Mouse (Mus musculus): Measurements from ENCODE around the gene Mypn. TPM values are rescaled to one million over a fixed set of nuclear protein-coding genes. Genes with fewer than 3 reads are reported as not detected.

The Mypn gene
- 73.2 TPM for polyA plus RNA-seq (2014; fragmentation: Illumina TruSeq; extraction: RNeasy Lipid Tissue Mini Kit (QIAGEN cat#74804); ENCODE audit: low read depth, low replicate concordance)

DNA sequence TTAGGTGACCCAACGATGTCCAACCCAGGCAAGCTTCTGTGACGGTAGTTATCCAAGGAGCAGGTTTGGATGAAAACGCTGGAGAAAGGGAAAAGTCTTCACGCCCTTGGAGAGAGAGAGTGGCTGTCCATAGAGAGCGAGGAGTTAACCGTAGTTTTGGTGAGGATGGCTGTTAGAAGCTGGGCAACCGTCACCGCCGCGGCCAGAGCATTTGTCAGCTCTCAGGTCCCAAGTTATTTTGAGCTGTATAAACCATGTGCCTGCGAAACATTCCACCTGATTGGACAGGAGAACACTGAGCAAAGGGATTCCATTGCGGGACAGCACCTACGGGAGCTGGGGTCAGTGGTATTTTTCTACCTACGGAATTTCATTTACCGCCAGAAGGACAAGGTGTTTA is at the start of gene Mypn:
TSS of gene Mypn (minus strand) at position 225 of the 400 bp plus-strand sequence.

GRCm38 (mm10) chr10:63243493-63244054 is 39.8 kb upstream of the Mypn start, which contains the start of gene Herc4:
Gene Herc4 (plus strand): TSS chr10:63243810.

GRCm38 (mm10) chr10:63099521-63099920 is 104.2 kb downstream of the Mypn start, which contains the start of gene Atoh7:
Gene Atoh7 (plus strand): TSS chr10:63099651.

Other genes with a start within 250 kb of the Mypn start
- 7.9 TPM for gene Rufy2, start 223.7 kb downstream of the Mypn start, polyA plus RNA-seq (2014; fragmentation: Illumina TruSeq; extraction: RNeasy Lipid Tissue Mini Kit (QIAGEN cat#74804); ENCODE audit: low read depth, low replicate concordance)
- 63.8 TPM for gene Hnrnph3, start 179.7 kb downstream of the Mypn start, polyA plus RNA-seq (2014; fragmentation: Illumina TruSeq; extraction: RNeasy Lipid Tissue Mini Kit (QIAGEN cat#74804); ENCODE audit: low read depth, low replicate concordance)
- gene Pbld2, start 179.6 kb downstream of the Mypn start, polyA plus RNA-seq (2014; fragmentation: Illumina TruSeq; extraction: RNeasy Lipid Tissue Mini Kit (QIAGEN cat#74804); ENCODE audit: low read depth, low replicate concordance): 2.7 TPM
- 2.7 TPM for gene Pbld1, start 143.8 kb downstream of the Mypn start, polyA plus RNA-seq (2014; fragmentation: Illumina TruSeq; extraction: RNeasy Lipid Tissue Mini Kit (QIAGEN cat#74804); ENCODE audit: low read depth, low replicate concordance)
- not detected for gene Atoh7, start 104.3 kb downstream of the Mypn start, polyA plus RNA-seq (2014; fragmentation: Illumina TruSeq; extraction: RNeasy Lipid Tissue Mini Kit (QIAGEN cat#74804); ENCODE audit: low read depth, low replicate concordance)
- 41.6 TPM for gene Herc4, start 39.9 kb upstream of the Mypn start, polyA plus RNA-seq (2014; fragmentation: Illumina TruSeq; extraction: RNeasy Lipid Tissue Mini Kit (QIAGEN cat#74804); ENCODE audit: low read depth, low replicate concordance)
- 11.5 TPM for gene Sirt1, start 177.8 kb upstream of the Mypn start, polyA plus RNA-seq (2014; fragmentation: Illumina TruSeq; extraction: RNeasy Lipid Tissue Mini Kit (QIAGEN cat#74804); ENCODE audit: low read depth, low replicate concordance)
- 15.8 TPM for gene Dnajc12, start 178.5 kb upstream of the Mypn start, polyA plus RNA-seq (2014; fragmentation: Illumina TruSeq; extraction: RNeasy Lipid Tissue Mini Kit (QIAGEN cat#74804); ENCODE audit: low read depth, low replicate concordance)
- not detected for gene Gm7075, start 217.8 kb upstream of the Mypn start, polyA plus RNA-seq (2014; fragmentation: Illumina TruSeq; extraction: RNeasy Lipid Tissue Mini Kit (QIAGEN cat#74804); ENCODE audit: low read depth, low replicate concordance)
- 19.2 TPM for gene Ctnna3, start 226.1 kb upstream of the Mypn start, polyA plus RNA-seq (2014; fragmentation: Illumina TruSeq; extraction: RNeasy Lipid Tissue Mini Kit (QIAGEN cat#74804); ENCODE audit: low read depth, low replicate concordance)